Mouse (Mus musculus) frontal cortex, adult 2 months (tissue): ENCODE data around the gene Yif1b. TPM values are rescaled to one million over a fixed set of nuclear protein-coding genes. Genes with fewer than 3 reads are reported as not detected.
"Not testable (repeated sequence)": the region's sequence is repeated elsewhere in the genome, so short reads cannot be mapped to it uniquely, and the experiment has no call there.

ENCODE experiments used
- DNase-seq, 2 experiments: peaks; one replicate each; pipeline ENCODE4 v3.0.0; 2022; ENCODE audit warnings: low spot score in 1 of 2; ENCODE audit errors: extremely low spot score in 1 of 2
- polyA plus RNA-seq: library from polyadenylated mRNA; depleted of rRNA; stranded (reverse); fragments of >200 nt; gene quantifications from 2 replicates; pipeline ENCODE4 v1.2.3, GENCODE M21; 2012; rRNA removed

Gene Yif1b
- polyA plus RNA-seq, result 61.8 and 66.5 TPM in 2 replicates

GRCm38 (mm10) chr7:29238019-29238967 is at the start of gene Yif1b:
Yif1b (plus strand) TSS chr7:29238329.
- DNase-seq, result peak; percentile 97 to 99

DNA sequence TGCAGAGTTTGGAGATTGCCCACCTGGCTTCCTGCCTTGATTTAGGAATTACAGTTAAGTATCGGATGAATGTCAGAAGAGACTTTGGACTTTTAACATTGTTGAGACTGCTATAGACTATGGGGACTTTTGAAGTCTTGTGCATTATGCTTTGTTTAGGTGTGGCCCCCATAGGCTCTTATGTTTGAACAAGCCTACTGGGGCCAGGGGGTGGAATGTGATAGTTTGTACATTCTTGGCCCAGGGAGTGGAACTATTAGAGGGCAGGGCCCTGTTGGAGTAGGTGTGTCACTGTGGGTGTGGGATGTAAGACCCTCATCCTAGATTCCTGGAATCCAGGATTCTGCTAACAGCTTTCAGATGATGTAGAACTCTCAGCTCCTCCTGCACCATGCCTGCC is 43.9 kb upstream of the Yif1b start:
- not testable (repeated sequence) for DNase-seq

DNA sequence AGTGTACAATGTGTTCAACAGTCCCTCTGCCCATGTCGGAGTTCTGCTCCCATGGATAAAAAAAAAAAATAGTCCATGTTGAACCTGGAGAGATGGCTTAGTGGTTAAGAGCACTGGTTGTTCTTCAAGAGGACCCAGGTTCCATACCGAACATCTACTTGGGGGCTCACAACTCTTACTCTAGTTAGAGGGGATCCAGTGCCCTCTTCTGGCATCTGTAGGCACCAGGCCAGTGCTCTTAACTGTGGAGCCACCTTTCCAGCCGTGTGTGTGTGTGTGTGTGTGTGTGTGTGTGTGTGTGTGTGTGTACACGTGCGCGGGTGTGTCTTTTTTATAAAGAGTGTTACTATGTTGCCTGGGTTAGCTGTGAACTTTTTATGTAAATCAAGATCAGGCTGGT is 35.6 kb upstream of the Yif1b start:
- DNase-seq, result no peak

- not testable (repeated sequence) for DNase-seq
Measured at GRCm38 (mm10) chr7:29211013-29211412, 27.1 kb upstream of the Yif1b start.

DNA sequence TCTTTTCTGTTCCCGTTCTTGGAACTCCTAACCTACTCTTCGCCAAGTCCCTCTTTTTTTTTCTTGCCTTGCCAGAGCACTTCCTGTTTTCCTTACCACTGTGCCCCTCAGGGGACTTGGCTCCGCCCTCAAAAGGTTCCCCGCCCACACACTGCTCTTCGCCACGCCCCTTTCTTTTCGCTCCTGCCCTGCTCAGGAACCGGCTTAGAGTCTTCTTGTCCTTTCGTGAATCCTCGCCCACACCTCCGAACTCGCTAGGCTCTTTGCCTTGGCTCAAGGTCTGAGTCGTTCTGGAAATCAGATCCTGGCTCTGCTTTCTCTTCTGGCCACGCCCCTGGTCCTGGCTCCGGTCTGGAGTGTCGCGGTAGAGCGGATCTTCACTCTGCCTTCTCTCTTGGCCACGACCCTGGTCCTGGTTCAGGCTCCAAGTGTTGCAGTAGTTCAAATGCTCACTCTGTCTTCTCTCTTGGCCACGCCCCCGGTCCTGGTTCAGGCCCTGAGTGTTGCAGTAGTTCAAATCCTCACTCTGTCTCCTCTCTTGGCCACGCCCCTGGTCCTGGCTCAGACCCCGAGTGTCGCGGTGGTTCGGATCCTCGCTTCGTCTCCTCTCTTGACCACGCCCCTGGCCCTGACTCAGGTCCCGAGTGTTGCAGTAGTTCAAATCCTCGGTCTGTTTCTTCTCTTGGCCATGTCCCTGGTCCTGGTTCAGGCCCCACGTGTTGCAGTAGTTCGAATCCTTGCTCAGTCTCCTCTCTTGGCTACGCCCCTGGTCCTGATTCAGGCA is 26.5 kb upstream of the Yif1b start:
- peak; percentile 24 to 61 for DNase-seq

- DNase-seq, result no peak
Measured at GRCm38 (mm10) chr7:29212199-29212765, 25.8 kb upstream of the Yif1b start.

GRCm38 (mm10) chr7:29212775-29213560 is 25.2 kb upstream of the Yif1b start:
- not testable (repeated sequence) for DNase-seq

GRCm38 (mm10) chr7:29213675-29214082 is 24.4 kb upstream of the Yif1b start, which contains the start of gene Catsperg1:
Catsperg1 (minus strand) TSS chr7:29214035.
- DNase-seq, result peak in 1 of 2 experiments; percentile 29

GRCm38 (mm10) chr7:29214236-29214635 is 23.9 kb upstream of the Yif1b start:
- DNase-seq, result no peak

- no peak for DNase-seq
Measured at GRCm38 (mm10) chr7:29214846-29215245, 23.3 kb upstream of the Yif1b start.

DNA sequence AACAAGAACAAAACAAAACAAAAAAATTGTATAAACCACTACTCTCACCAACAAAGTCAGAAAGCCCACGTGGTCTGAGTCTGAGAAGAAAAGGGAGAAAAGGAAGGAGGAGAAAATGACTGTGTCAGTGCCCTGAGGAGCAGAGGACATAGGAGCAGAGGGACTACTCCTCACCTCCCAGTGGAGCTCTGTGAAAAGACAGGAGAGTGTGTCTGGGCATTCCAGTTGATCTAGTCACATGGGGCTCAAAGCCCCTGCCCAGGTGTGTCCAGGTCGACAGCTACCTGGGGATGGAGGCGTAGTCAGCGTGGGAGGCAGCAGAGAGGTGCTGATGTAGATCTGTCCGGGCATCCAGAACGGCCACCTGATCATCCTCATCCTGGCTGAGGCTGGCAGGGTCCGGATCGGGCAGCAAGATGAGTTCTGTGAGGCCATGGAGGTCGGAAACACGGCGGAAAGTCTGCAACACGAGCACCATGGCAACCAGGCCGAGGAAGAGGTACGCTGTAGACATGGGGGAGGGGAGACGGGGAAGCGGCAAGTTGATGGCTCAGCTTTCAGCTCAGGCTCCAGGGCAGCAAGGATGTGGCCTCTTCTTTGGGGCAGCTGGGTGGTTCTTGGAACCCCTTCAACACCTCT is 13.3 kb upstream of the Yif1b start:
- DNase-seq, result no peak

DNA sequence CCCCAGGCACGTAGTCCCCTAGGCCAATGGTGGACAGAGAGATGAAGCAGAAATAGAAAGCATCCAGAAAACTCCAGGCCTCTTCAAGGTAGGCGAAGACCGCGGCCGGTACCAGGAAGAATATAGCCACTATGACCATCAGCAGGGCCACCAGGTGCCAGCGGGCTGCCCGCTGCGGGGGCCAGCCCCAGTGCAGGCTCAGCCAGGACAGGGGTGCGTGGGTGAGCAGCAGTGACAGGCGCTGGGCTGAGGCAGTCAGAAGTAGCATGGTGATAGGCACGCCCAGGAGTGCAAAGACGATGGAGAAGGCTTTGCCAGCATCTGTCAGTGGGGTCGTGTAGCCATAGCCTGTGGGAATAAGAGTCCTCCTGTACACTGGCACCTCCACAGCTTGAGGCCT is 12.6 kb upstream of the Yif1b start:
- DNase-seq, result no peak

GRCm38 (mm10) chr7:29228202-29228601 is 9.9 kb upstream of the Yif1b start:
- no peak for DNase-seq

GRCm38 (mm10) chr7:29230560-29230959 is 7.6 kb upstream of the Yif1b start:
- DNase-seq, result no peak

GRCm38 (mm10) chr7:29231517-29231916 is 6.6 kb upstream of the Yif1b start:
- no peak for DNase-seq

GRCm38 (mm10) chr7:29232247-29233013 is 5.7 kb upstream of the Yif1b start, which contains the start of gene Kcnk6:
Kcnk6 (minus strand) TSS chr7:29232515.
- DNase-seq, result no peak

DNA sequence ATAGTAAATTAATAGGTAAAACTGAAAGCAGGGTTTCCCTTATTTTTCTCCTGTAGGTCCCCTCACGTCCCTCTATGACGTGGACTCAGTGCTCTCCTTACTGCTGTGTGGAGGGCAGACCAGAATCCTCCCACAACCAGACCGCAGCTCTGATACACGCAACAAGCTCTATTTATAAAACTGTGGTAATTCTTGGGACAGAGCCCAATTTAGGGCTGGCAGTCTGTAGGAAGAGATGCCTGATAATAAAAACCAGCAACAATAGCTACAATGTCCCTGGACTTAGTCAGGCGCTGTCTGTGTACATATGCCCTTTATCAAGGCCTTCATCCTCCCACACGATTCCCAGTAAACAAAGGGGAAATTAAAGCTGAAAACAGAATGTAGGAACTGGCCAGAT is 4.4 kb upstream of the Yif1b start:
- peak in 1 of 2 experiments; percentile 42 for DNase-seq

GRCm38 (mm10) chr7:29234661-29235060 is 3.5 kb upstream of the Yif1b start:
- no peak for DNase-seq

GRCm38 (mm10) chr7:29236593-29236992 is 1.5 kb upstream of the Yif1b start:
- no peak for DNase-seq
